Mouse (Mus musculus) stomach, postnatal 0 days (tissue): ENCODE measurements around the gene Fcho1.

ENCODE experiments used
- CTCF ChIP-seq: IDR thresholded peaks from 2 replicates; pipeline ENCODE4 v1.5.1; 2016; ENCODE audit warnings: antibody characterized with exemption, low read depth, mild to moderate bottlenecking, moderate library complexity
- EP300 ChIP-seq: optimal IDR thresholded peaks from 2 replicates; pipeline ENCODE3; 2016; ENCODE audit warnings: antibody characterized with exemption

GRCm38 (mm10) chr8:71671549-71671965 lies 54.0 kb downstream of the Fcho1 start, which contains the start of gene Unc13a:
- TF ChIP-seq CTCF (no peak), EP300 (no peak)
